Mouse (Mus musculus): ENCODE results near the gene Plod2.

The Plod2 gene

DNA sequence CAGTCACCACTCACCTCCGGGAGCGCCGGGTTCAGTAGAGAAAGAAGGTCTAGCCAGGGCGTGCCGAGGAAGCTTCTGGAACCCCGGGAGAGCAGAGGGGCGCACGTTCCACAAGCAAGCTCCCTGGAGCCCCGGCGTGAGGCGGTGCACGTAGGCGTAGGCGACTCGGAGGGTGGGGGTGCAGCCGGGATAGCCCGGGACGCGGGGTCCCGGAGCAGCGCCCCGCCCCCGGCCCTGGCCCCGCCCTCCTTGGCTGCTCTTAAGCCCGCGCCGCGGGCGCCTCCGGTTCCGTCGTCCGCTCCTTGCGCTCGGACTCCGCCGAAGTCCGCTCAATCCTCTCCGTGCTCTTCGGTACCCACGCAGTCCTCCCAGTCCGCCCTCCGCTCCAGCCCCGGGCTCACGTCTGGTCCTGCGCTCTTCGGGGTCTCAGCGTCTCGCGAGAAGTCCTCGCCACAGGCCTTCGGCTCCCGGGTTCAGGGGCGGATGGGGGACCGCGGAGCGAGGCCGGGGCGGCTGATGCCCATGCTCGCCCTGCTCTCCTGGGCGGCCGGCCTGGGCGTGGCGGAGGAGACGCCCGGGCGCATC, at the start of gene Plod2:
Gene Plod2, plus strand, starts transcription at position 247 of the 585 bp plus-strand sequence.
- DNase-seq, result peak; percentile 25

- DNase-seq, result peak; percentile 71
Observed at GRCm38 (mm10) chr9:92499710-92500410, 42.2 kb upstream of the Plod2 start.

DNA sequence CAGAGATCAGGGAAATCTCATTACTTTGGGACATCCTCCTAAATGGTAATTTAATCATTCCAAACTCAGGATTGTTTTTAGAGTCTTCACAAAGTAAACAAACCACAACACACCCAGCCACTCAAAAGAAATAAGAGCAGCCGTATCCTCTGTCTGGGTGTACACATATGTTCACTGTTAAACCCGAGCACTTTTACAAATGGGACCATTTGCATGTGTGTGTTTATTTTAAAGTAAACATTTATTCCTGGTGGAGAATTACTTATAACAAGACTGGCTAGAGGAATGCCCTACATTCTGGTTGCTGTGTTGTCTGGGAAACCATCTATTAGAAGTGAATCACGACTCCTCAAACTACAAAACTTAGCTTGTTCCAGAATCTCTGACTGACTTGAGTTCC, 37.8 kb upstream of the Plod2 start:
- no peak for DNase-seq

GRCm38 (mm10) chr9:92504889-92505288, 37.1 kb upstream of the Plod2 start:
- no peak for DNase-seq

DNA sequence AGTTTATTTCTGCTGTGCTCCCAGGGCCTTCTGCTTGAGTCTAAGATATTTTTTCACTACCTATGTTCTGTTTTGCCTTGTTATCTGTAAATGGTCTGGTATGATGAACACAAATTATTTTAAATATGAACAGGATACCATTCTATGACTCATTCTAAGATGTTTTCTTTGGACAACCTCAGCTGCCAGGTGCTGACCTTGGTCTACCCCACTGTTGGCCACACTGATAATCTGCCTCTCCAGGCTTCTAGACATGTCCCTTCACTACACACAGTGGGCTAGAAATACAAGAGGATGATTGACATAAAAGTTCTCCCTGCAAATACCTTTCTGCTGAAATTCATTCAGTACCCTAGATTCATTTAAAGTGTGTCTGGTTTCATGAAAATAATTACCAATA, 30.3 kb upstream of the Plod2 start:
- no peak for DNase-seq

DNA sequence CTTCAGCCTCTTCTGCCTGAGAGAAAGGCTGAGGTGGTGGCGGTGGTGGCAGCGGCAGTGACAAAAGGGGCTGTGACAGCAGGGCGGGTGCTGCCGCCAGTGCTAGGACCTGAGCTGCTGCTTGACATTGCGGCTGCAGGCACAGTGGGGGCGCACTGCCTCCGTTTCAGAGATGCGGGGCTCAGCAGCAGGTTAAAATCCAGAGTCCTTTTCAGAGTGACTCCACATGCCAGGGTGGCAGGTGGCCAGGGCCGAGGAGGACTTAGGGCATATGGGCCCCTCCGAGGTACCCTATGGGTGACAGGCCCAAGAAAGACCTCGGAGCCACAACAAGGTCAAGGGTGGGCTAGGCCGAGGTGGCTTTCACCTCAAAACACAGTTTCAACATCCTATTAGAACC, 25.0 kb upstream of the Plod2 start:
- DNase-seq, result no peak

DNA sequence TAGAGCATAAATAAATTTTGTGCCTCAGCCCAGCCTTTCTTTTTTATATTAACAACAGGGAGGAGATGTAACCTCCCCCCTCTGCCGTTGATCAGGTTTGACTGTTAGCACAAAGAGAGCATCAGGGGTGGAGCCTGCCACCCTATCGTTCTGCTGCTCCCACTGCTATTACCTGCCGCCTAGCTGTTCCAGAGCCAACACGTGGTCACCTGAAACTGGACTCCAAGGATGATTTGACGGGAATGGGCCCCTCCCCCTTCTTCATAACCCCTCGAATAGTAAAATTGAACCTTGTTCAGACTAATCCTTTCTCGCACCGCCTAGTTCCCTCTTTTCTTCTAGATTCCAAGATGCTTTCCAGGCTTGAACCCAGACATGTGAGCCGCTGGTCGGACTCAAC, 21.3 kb upstream of the Plod2 start:
- no peak for DNase-seq

GRCm38 (mm10) chr9:92524506-92524905, 17.5 kb upstream of the Plod2 start:
- DNase-seq, result no peak

- no peak for DNase-seq
Observed at GRCm38 (mm10) chr9:92530055-92530454, 12.0 kb upstream of the Plod2 start.

GRCm38 (mm10) chr9:92537735-92538134, 4.3 kb upstream of the Plod2 start:
- DNase-seq, result no peak

DNA sequence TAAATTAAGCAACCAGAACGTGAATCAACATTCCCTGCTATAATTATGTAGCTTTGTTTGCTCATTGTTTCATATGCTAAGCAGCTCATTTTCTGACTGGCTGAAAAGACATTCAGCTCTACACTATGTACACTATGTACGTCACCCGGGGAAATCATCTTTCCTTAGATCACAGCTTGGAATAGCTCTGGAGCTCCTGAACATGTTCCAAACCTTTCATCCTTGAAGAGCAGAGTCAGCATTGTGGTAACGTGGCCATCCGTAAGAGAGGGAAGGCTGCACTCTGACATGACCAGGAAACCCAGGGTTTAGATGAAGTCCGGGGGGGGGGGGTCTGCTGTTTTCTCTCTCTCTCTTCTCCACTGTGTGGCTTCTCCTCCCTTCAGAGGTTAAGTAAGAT, 3.8 kb upstream of the Plod2 start:
- no peak for DNase-seq

GRCm38 (mm10) chr9:92542591-92543416, 781 bp downstream of the Plod2 start:
- peak; percentile 6 for DNase-seq

- no peak for DNase-seq
Observed at GRCm38 (mm10) chr9:92544146-92544545, 2.1 kb downstream of the Plod2 start.

- no peak for DNase-seq
Observed at GRCm38 (mm10) chr9:92545021-92545420, 3.0 kb downstream of the Plod2 start.

DNA sequence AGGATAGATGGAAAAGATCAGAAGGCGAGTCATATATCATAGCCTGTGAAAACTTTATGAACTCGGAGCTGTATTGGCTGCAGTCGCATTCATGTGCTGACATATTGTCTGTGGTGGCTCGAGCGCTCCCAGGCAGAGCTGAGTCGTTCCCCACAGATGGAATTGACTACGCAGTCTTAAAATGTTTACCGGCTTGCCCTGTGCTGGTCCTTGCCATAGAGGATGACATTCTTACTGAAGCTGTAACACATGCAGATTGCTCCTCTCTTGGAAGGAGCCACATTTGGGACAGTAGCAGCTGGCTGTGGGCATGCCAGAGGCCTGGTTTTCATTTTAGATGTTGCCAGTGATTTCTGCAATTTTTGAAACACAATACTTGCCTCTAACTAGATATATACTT, 4.4 kb downstream of the Plod2 start:
- no peak for DNase-seq

DNA sequence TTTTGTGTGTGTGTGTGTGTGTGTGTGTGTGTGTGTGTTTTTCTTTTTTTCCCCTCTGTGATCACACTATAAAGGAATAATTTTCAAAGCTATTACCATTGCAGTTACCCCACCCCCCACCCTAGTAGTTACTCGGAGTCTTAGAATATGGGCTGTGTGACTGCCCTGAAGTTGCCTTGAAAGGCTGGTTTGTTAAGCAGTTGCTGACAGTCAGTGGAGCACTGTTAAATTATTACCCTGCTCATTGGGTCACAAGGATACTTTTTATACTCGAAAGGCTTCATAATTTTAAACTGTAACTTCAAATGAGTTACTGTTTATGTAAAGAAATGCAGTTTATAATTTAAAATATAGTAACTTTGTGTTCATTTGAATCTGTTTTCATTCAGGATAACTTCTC, 5.1 kb downstream of the Plod2 start:
- no peak for DNase-seq

DNA sequence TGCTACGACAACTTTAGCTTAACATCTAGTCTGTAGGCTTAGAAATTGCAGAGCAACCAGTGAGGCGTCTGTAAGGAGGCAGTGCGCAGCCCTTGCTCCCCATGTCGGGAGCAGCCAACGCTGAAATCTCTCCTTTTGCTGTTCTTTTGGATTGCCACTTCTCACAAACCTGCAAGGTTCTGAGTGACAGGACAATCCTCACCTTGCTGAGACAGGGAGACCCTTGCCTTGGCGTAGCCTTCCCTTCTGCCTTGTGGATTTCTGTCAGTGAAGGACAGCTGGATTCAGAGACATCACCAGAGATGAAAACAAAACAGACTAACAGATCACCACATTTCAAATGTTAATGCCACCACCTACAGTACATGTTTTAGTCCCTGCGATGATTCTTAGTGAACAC, 5.8 kb downstream of the Plod2 start:
- DNase-seq, result no peak

DNA sequence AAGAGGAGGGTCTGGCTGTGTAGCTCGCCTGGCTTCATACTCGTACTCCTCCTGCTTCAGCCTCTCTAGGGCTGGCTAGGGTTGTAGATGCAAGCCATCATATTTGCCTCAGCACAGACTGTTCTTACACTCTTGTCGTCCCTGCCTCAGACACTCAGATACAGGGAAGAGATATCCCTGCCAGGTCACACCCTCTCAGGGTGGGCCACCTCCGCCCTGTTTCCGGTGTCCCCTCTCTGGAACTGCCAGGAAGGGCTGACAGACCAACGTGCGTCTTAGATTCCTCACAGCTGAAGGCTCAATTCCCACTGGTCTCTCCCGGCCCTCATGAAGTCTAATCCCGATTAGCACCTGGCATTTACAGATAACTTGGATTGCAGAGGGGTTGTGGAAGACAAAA, 6.6 kb downstream of the Plod2 start:
- no peak for DNase-seq

DNA sequence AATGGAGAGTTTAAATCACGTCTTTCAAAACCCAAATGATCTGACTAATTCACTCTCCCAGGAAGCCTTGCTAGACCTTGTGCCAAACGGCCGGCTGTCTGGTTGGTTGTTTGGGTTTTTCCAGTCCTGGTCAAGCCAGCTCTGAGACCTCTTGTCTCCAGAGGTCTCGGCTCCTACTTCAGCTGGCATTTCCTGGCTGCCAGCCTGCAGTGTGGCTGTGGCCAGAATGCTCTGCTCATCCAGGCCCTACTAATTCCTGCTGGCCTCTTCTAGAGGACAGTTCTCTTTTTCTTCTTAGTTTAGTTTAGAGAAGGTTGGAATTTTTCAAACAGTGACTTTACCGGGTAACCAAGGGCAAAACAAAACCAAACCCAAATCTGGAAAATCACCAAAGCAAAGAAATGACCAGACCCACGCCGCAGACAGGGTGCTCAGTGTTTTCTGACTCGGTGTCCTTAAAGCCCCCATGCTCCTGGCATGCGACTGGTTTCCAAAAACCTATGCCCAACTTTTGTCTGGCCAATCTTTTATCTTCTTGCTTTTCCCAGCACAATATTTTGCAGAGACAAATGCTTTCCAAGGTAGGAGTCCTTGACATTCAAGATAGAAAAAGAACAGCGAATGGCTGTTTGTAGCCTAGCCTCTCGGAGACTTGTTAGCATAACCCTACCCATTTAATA, 7.9 kb downstream of the Plod2 start:
- peak; percentile 13 for DNase-seq

GRCm38 (mm10) chr9:92550981-92551380, 9.0 kb downstream of the Plod2 start:
- no peak for DNase-seq

DNA sequence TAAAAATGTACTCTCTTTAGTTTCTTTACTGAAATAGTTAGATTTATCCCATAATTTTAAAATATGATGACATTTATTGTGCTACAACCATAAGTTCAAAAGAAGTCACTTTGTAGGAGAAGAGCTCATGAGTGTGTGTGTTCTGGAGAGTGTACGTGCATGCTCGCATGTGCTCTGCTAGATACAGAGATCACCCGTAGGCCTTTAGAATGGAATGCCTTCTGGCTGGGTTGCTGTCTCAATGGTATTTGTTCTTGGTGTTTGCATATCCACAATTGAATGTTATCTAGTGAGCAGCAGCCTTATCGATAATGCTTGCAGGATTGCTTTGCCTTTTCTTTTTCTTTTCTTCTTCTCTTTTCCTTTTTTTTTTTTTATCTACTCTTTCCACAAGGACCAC, 9.6 kb downstream of the Plod2 start:
- no peak for DNase-seq

- DNase-seq, result no peak
Observed at GRCm38 (mm10) chr9:92552691-92553090, 10.7 kb downstream of the Plod2 start.
